Mouse (Mus musculus) right cerebral cortex, postnatal 4 days (tissue): ENCODE measurements around the gene Olfr633.
A peak's percentile ranks its signal among the peaks of the same experiment; 100 is the strongest.
"Not testable (repeated sequence)": the region's sequence is repeated elsewhere in the genome, so short reads cannot be mapped to it uniquely, and the experiment has no call there.

ENCODE experiments used
- DNase-seq: peaks from one replicate; pipeline ENCODE4 v3.0.0-alpha.2; 2022

The Olfr633 gene

GRCm38 (mm10) chr7:103944137-103944536 lies at the start of gene Olfr633:
Gene Olfr633, plus strand, starts transcription at chr7:103944437.
- no peak for DNase-seq

DNA sequence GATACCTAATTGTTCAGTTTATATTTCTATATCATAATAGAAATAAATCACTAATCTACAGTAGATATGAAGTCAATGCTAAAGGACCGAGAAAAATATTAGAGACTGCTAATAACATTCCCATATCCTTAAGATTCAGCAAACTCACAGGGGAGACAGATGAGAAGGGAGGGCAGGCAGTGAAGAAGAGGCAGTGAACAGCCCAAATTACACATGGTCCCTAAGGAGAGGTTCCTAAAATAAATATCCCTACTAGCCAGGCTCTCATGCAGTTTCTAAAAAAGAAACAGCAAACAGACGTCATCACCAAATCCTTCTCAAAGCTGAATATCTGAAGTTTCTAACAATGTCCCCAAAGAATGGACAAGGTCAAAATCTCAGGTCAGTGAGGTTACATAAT lies 41.0 kb upstream of the Olfr633 start, which contains the start of gene Olfr65:
Gene Olfr65, plus strand, starts transcription at position 301 of the 400 bp plus-strand sequence.
- DNase-seq = no peak

GRCm38 (mm10) chr7:103910047-103910446 lies 34.2 kb upstream of the Olfr633 start:
- DNase-seq = no peak

- DNase-seq = no peak
Measured at GRCm38 (mm10) chr7:103912969-103913511, 31.2 kb upstream of the Olfr633 start.

GRCm38 (mm10) chr7:103915338-103915737 lies 28.9 kb upstream of the Olfr633 start:
- DNase-seq = no peak

DNA sequence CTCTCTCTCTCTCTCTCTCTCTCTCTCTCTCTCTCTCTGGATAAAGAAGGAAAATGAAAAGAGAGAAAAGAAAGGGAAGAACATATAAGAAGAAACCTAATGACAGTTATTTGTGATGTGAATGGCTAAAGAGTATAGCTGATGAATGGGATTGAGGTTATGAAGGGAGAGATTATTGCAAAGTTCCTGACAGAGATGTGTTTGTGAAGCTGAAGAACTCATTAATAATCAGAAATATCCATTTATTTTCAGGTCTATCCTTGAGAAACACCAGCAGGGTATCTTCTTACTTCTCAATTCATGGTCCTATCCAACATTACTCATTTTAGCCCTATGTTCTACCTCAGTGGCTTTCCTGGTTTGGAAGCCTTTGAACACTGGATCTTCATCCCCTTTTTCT lies 15.7 kb upstream of the Olfr633 start, which contains the start of gene Olfr631:
Gene Olfr631, plus strand, starts transcription at position 301 of the 400 bp plus-strand sequence.
- no peak for DNase-seq

GRCm38 (mm10) chr7:103934264-103934663 lies 10.0 kb upstream of the Olfr633 start, which contains the start of gene Olfr632:
Gene Olfr632, plus strand, starts transcription at chr7:103934347.
- DNase-seq = no peak

DNA sequence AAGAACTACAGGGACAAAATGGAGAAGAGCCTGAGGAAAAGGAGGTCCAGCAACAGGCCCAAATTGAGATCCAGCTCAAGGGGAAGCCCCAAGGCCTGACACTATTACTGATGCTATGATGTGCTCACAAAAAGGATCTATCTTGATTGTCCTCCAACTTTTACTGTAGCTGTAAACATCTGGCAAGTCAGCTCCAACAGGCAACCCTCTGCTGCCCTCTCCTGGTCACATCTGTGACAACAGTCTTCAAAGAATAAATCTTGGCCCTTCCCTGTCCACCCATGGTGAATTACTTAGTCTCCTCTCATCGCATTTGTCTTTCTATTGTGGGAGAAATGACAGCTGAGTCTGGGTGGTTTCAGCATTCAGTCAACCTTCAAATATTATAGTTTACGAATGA lies 1.5 kb upstream of the Olfr633 start:
- peak; percentile 13 for DNase-seq

DNA sequence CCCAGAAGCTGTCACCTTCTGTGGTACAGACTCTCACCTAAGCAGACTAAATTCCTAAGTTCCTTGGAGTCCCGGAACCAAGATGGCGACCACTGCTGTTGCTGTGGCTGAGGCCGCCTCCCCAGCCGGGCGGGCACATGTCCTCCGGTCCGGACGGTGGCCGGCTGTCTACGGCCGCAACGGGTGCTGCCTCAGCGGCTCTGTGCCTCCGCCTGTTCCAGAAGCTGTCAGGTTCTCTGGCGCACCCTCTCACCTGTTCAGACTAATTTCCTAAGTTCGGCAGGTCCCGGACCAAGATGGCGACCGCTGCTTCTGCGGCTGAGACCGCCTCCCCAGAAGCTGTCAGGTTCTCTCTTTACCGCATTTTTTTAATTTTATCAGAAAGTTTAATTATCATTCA lies 22.6 kb downstream of the Olfr633 start:
- not testable (repeated sequence) for DNase-seq

- no peak for DNase-seq
Measured at GRCm38 (mm10) chr7:103970852-103971251, 26.6 kb downstream of the Olfr633 start, which contains the start of gene Olfr635. Gene Olfr635, plus strand, starts transcription at chr7:103971152.

- no peak for DNase-seq
Measured at GRCm38 (mm10) chr7:103971782-103972181, 27.5 kb downstream of the Olfr633 start.

DNA sequence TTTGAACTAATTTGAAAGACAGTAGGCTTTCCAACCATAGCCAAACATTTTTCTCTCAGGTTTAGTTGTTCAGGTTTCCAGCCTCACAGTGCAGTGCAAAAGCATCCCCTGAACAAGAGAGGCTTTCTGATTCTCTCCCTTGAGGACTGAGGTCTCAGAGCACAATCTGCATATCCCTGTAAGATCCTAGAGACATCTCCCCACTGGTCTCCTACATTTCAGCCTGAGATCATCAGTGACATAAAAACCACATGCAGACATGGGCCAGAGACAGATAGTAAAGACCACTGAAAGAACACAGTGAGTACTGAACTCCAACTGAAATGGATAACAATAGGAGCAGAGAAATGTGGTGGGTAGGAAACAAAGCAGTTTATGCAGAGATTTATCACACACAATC lies 54.2 kb downstream of the Olfr633 start, which contains the start of gene Olfr638:
Gene Olfr638, plus strand, starts transcription at position 301 of the 400 bp plus-strand sequence.
- no peak for DNase-seq
